Mouse (Mus musculus) olfactory bulb, adult 2 months (tissue): ENCODE data around the gene Catsper2.

Experiments
- CTCF ChIP-seq: fragments of 200-500 bp; IDR thresholded peaks from 2 replicates; pipeline ENCODE4 v1.5.1; 2012; ENCODE audit warnings: low read depth, mild to moderate bottlenecking, low read length, moderate library complexity; ENCODE audit not compliant: insufficient read depth
- POLR2A ChIP-seq: fragments of 200-500 bp; IDR thresholded peaks from 2 replicates; pipeline ENCODE4 v1.6.1; 2012; ENCODE audit warnings: mild to moderate bottlenecking, low read depth, low read length, moderate library complexity; ENCODE audit not compliant: insufficient read depth

DNA sequence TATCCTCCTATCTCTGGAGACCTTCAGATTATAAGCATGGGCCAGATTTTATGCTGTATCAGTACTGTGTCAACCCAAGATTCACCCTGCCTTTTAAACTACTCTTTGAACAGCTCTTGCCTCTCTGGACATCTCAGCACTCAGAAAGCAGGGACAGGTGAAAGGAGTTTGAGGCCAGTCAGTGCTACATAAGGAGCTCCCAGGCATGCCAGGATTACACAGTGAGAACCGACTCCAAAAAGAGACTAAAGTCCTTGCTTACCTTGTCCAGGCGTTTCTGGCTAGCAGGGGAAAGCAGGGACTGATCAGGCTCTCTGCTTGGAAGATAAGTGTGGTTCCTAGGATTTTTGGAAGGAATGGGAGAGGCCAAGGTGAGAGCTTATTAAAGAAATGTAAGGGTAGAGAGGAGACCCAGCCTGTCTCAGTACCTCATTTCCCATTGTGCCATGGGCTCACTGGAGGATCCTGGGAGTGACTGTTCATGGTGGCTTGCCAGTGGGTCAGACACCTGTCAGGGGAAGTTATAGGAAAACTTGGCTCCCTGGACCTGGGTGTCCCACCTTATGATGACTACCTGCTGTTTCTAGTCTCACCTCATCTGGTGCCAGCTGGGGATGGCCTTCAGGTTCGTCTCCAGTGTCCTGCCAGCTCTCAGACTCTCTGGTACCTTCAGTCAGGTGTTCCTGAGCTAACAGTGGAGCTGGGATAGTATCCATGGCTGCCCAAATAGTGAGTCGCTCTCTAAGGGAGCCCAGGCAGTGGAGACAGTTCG, 27.4 kb upstream of the Catsper2 start:
- TF ChIP-seq CTCF (no peak), POLR2A (no peak)
